Comparison of ENCODE assay signal across 8 mouse cellular contexts in the genomic region with DNA sequence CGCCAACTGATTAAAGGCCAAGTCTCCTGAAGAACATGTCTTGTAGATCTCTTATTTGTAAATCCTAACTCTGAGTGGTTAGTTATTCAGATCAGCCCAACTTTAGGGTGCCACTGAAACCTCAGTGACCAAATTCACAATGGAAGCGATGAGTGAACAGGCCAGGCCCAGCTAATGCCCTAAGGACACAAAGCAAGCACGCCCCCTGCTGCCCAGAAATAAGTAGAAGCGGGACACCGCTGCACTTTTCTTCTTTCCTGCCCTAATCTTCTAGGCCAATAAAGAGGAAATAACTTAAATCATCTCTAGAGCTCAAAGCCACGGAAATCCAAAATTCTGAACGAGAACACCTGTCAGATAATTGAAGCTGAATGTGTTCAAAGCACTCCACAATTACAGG.
A peak's percentile ranks its signal among the peaks of the same experiment; 100 is the strongest.
DNase-seq lines count a peak whose midpoint lies in the region; ATAC-seq and TF ChIP-seq lines count a peak whose summit lies in the region.
"Had no signal": no experiment of that assay in that cellular context is flagged by ENCODE, and none has a peak within 500 bp of the region (broad histone marks: within the 10 kb centered on the region; RNA-seq: fewer than 3 reads in every experiment).

No protein-coding gene starts in this region.

- no peak overlapping the region for H3K4me3 ChIP-seq in left cerebral cortex, adult 2 months
- no peak overlapping the region for H3K4me3 ChIP-seq in ES-Bruce4 (ENCODE audit: low read depth, low read length)
- no peak overlapping the region for H3K4me3 ChIP-seq in limb, embryonic 11.5 days (ENCODE audit: low read depth, low read length)

- H3K4me1 ChIP-seq in ES-Bruce4 (ENCODE audit: control insufficient read depth, insufficient read depth, low read length), result no peaks in the 10 kb centered on the region
- 0 out of 2 replicates have a peak, but pooled peaks cover 3% of the 10 kb centered on the region for H3K4me1 ChIP-seq in limb, embryonic 11.5 days (ENCODE audit: control insufficient read depth, insufficient read depth, low read length)

- no peaks in the 10 kb centered on the region for H3K27me3 ChIP-seq in ES-Bruce4 (ENCODE audit: control insufficient read depth, insufficient read depth, low read length, poor library complexity, severe bottlenecking)
- H3K27me3 ChIP-seq in limb, embryonic 11.5 days (ENCODE audit: control insufficient read depth, insufficient read depth, low read length), result no peaks in the 10 kb centered on the region

- 25% methylated on average over 7 of the region's 7 CpGs for WGBS in limb, embryonic 11.5 days

- no peak for TF ChIP-seq EP300 in ES-Bruce4 (IDR thresholded peaks at IDR 0.05; ENCODE audit: insufficient read depth, low read depth, low read length)

- TF ChIP-seq POLR2A in ES-Bruce4 (IDR thresholded peaks at IDR 0.05; ENCODE audit: insufficient read depth, low read length), result no peak

- no peaks in the 10 kb centered on the region for H3K9me3 ChIP-seq in ES-Bruce4 (replicated peaks; ENCODE audit: control insufficient read depth, insufficient read depth, low read length, poor library complexity, severe bottlenecking)
- H3K9me3 ChIP-seq in limb, embryonic 11.5 days (ENCODE audit: control insufficient read depth, low read length), result no peaks in the 10 kb centered on the region

- peak; percentile 37 for TF ChIP-seq CTCF in left cerebral cortex, adult 2 months (IDR thresholded peaks at IDR 0.05)
- peak; percentile 74 for TF ChIP-seq CTCF in ES-Bruce4 (IDR thresholded peaks at IDR 0.05; ENCODE audit: low read depth, low read length)

- H3K36me3 ChIP-seq in ES-Bruce4 (ENCODE audit: control insufficient read depth, insufficient read depth, low read length, poor library complexity, severe bottlenecking), result no peaks in the 10 kb centered on the region
- H3K36me3 ChIP-seq in limb, embryonic 11.5 days (ENCODE audit: control insufficient read depth, insufficient read depth, low read length), result no peaks in the 10 kb centered on the region

- DNase-seq in left cerebral cortex, adult 2 months (ENCODE audit: extremely low spot score in 1 of 2, low spot score in 2 of 2), result no peak
- DNase-seq in left cerebral cortex, adult 8-10 months (ENCODE audit: low spot score in 2 of 2), result no peak
- DNase-seq in T-cell, adult 2 months (ENCODE audit: low spot score), result peak; percentile 30
- DNase-seq in limb, embryonic 11.5 days (ENCODE audit: low spot score), result peak; percentile 64
- DNase-seq in ovary, postnatal 10 days (ENCODE audit: low spot score), result no peak
- DNase-seq in left cerebral cortex, postnatal 10 days (ENCODE audit: extremely low spot score in 1 of 2, low spot score in 2 of 2), result no peak
- DNase-seq: right cerebral cortex, postnatal 25 days had no signal

- no peak overlapping the region for H3K9ac ChIP-seq in ES-Bruce4 (ENCODE audit: low read depth, poor library complexity, severe bottlenecking)
- H3K9ac ChIP-seq in limb, embryonic 11.5 days (ENCODE audit: low read length), result no peak overlapping the region

- H3K4me2 ChIP-seq in limb, embryonic 11.5 days (ENCODE audit: low read depth, severe bottlenecking), result no peak overlapping the region

- intact Hi-C loops in left cerebral cortex, adult 2 months (cut with DNase I), result no loop called here
- intact Hi-C loops in left cerebral cortex, postnatal 10 days (cut with DNase I), result loop anchor here (10.0 kb wide), 3 partner anchors 93 to 273 kb away; no protein-coding TSS in a partner anchor

- no peak overlapping the region for H3K27ac ChIP-seq in left cerebral cortex, adult 2 months
- no peak overlapping the region for H3K27ac ChIP-seq in ES-Bruce4 (ENCODE audit: insufficient read depth, low read length)
- H3K27ac ChIP-seq in limb, embryonic 11.5 days (replicated peaks; ENCODE audit: low read depth, low read length), result no peak overlapping the region

- no peak for ATAC-seq in limb, embryonic 11.5 days (ENCODE audit: insufficient number of reproducible peaks, low FRiP score, low TSS enrichment, low read depth)

Comparison
In these comparisons a context has a peak if more than half of its experiments do, and no peak if none do; other contexts are left out.
1. DNase-seq: peak in T-cell, adult 2 months (single experiment) and limb, embryonic 11.5 days (single experiment); none in left cerebral cortex, adult 2 months (0 of 2), left cerebral cortex, adult 8-10 months (0 of 2), ovary, postnatal 10 days (single experiment) and left cerebral cortex, postnatal 10 days (0 of 2).